Mouse (Mus musculus): ENCODE measurements around the gene Gipc3. TPM values are rescaled to one million over a fixed set of nuclear protein-coding genes. Genes with fewer than 3 reads are reported as not detected.

The Gipc3 gene
- polyA plus RNA-seq, 1 experiment = not detected

GRCm38 (mm10) chr10:81327959-81328358, 15.1 kb downstream of the Gipc3 start:
- Histone ChIP-seq H3K4me3 (replicated peaks; ENCODE audit: control insufficient read depth, low read depth, low read length) (no peak overlapping the region), H3K4me1 (ENCODE audit: control insufficient read depth, insufficient read depth, low read length) (peaks cover 6% of the 10 kb centered on the region; the same call in 1 of the 2 replicates), H3K27ac (ENCODE audit: control insufficient read depth, insufficient read depth, low read depth, low read length, poor library complexity) (peak overlapping the region; percentile 69; the same call in 1 of the 2 replicates)
- TF ChIP-seq CTCF (IDR thresholded peaks at IDR 0.05; ENCODE audit: control insufficient read depth, insufficient read depth, low read length) (no peak), POLR2A (IDR thresholded peaks at IDR 0.05; ENCODE audit: borderline replicate concordance, control insufficient read depth, low read depth, low read length) (no peak)
- 46% methylated on average over 2 of the region's 2 CpGs for WGBS

GRCm38 (mm10) chr10:81326858-81327257, 16.2 kb downstream of the Gipc3 start:
- WGBS = 19% methylated on average over 6 of the region's 6 CpGs
- H3K27ac ChIP-seq (ENCODE audit: control insufficient read depth, insufficient read depth, low read depth, low read length, poor library complexity) = no peak overlapping the region
- TF ChIP-seq CTCF (IDR thresholded peaks at IDR 0.05; ENCODE audit: control insufficient read depth, insufficient read depth, low read length) (no peak), POLR2A (IDR thresholded peaks at IDR 0.05; ENCODE audit: borderline replicate concordance, control insufficient read depth, low read depth, low read length) (no peak)
- peaks cover 6% of the 10 kb centered on the region; the same call in 1 of the 2 replicates for H3K4me1 ChIP-seq (ENCODE audit: control insufficient read depth, insufficient read depth, low read length)
- no peak overlapping the region for H3K4me3 ChIP-seq (replicated peaks; ENCODE audit: control insufficient read depth, low read depth, low read length)

DNA sequence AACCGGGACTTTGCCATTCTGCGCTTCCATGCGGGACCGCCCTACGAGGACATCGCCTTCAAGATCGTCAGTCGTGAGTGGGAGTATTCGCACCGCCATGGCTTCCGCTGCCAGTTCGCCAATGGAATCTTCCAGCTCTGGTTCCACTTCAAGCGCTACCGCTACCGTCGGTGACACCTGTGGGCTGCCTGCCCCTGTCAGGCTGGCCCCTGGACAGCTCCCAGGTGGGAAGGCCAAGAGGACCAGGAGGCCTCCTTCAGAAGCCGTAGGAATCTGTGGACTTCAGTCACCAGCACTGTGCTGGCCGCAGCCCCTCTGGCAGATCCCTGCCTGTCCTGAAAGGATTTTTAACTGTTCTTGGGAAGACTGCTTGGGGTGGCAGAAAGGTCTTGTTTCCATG, 17.3 kb downstream of the Gipc3 start:
- H3K4me1 ChIP-seq (ENCODE audit: control insufficient read depth, insufficient read depth, low read length) = peaks cover 7% of the 10 kb centered on the region; the same call in 1 of the 2 replicates
- H3K4me3 ChIP-seq (replicated peaks; ENCODE audit: control insufficient read depth, low read depth, low read length) = no peak overlapping the region
- TF ChIP-seq CTCF (IDR thresholded peaks at IDR 0.05; ENCODE audit: control insufficient read depth, insufficient read depth, low read length) = no peak
- no peak for TF ChIP-seq POLR2A (IDR thresholded peaks at IDR 0.05; ENCODE audit: borderline replicate concordance, control insufficient read depth, low read depth, low read length)
- H3K27ac ChIP-seq (ENCODE audit: control insufficient read depth, insufficient read depth, low read depth, low read length, poor library complexity) = no peak overlapping the region
- WGBS = 95% methylated on average over 18 of the region's 18 CpGs

GRCm38 (mm10) chr10:81325176-81325575, 17.9 kb downstream of the Gipc3 start:
- Histone ChIP-seq H3K4me3 (replicated peaks; ENCODE audit: control insufficient read depth, low read depth, low read length) (no peak overlapping the region), H3K4me1 (ENCODE audit: control insufficient read depth, insufficient read depth, low read length) (peaks cover 7% of the 10 kb centered on the region; the same call in 1 of the 2 replicates), H3K27ac (ENCODE audit: control insufficient read depth, insufficient read depth, low read depth, low read length, poor library complexity) (no peak overlapping the region)
- WGBS = 96% methylated on average over 21 of the region's 21 CpGs
- TF ChIP-seq POLR2A (IDR thresholded peaks at IDR 0.05; ENCODE audit: borderline replicate concordance, control insufficient read depth, low read depth, low read length) (no peak), CTCF (IDR thresholded peaks at IDR 0.05; ENCODE audit: control insufficient read depth, insufficient read depth, low read length) (no peak)

- TF ChIP-seq POLR2A (IDR thresholded peaks at IDR 0.05; ENCODE audit: borderline replicate concordance, control insufficient read depth, low read depth, low read length) (no peak), CTCF (IDR thresholded peaks at IDR 0.05; ENCODE audit: control insufficient read depth, insufficient read depth, low read length) (no peak)
- H3K4me3 ChIP-seq (replicated peaks; ENCODE audit: control insufficient read depth, low read depth, low read length) = no peak overlapping the region
- WGBS = 94% methylated on average over 18 of the region's 18 CpGs
- no peak overlapping the region for H3K27ac ChIP-seq (ENCODE audit: control insufficient read depth, insufficient read depth, low read depth, low read length, poor library complexity)
- H3K4me1 ChIP-seq (ENCODE audit: control insufficient read depth, insufficient read depth, low read length) = peaks cover 2% of the 10 kb centered on the region; the same call in 1 of the 2 replicates
Observed at GRCm38 (mm10) chr10:81323791-81324530, 19.1 kb downstream of the Gipc3 start.

DNA sequence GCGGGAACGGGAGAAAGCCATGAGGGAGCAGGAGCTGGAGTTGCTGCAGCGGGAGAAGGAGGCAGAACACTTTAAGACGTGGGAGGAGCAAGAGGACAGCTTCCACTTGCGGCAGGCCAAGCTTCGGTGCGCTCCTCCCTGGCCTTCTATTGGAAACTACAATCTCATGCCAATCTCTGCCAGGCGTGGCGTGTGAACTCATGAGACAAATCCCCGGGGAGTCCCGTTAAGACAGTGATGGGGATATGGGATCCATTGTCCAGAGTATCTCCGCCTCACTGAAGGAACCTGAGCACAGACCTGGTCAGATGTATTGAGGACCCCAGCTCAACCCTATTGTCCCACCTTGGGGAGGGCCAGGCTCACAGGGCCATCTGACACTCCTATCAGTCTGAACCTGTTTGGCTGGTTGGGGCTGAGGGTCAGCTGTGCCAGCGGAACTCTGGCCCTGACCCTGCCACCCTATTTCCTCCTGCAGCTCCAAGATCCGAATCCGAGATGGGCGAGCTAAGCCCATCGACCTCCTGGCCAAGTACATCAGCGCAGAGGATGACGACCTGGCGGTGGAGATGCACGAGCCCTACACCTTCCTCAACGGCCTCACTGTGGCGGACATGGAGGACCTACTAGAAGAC, 19.8 kb downstream of the Gipc3 start:
- 92% methylated on average over 23 of the region's 23 CpGs for WGBS
- no peak overlapping the region for H3K27ac ChIP-seq (ENCODE audit: control insufficient read depth, insufficient read depth, low read depth, low read length, poor library complexity)
- H3K4me1 ChIP-seq (ENCODE audit: control insufficient read depth, insufficient read depth, low read length) = peaks cover 1% of the 10 kb centered on the region; the same call in 1 of the 2 replicates
- no peak overlapping the region for H3K4me3 ChIP-seq (replicated peaks; ENCODE audit: control insufficient read depth, low read depth, low read length)
- TF ChIP-seq CTCF (IDR thresholded peaks at IDR 0.05; ENCODE audit: control insufficient read depth, insufficient read depth, low read length) = no peak
- TF ChIP-seq POLR2A (IDR thresholded peaks at IDR 0.05; ENCODE audit: borderline replicate concordance, control insufficient read depth, low read depth, low read length) = no peak

DNA sequence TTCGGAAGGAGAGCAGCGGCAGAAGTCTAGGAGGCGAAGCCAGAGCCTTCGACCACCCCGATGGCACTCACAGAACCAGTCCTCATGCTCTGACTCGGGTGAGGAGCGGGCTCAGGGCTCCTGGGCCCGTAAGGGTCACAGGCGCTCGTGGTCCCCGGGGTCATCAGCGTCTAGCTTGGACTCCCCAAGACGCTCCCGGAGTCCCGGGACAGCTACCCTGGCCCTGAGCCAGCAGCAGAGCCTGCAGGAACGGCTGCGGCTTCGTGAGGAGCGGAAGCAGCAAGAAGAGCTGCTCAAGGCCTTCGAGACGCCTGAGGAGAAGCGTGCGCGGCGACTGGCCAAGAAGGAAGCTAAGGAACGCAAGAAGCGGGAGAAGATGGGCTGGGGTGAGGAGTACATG, 20.6 kb downstream of the Gipc3 start:
- H3K27ac ChIP-seq (ENCODE audit: control insufficient read depth, insufficient read depth, low read depth, low read length, poor library complexity) = no peak overlapping the region
- WGBS = 93% methylated on average over 27 of the region's 27 CpGs
- peak overlapping the region; percentile 26 for H3K4me3 ChIP-seq (replicated peaks; ENCODE audit: control insufficient read depth, low read depth, low read length)
- TF ChIP-seq POLR2A (IDR thresholded peaks at IDR 0.05; ENCODE audit: borderline replicate concordance, control insufficient read depth, low read depth, low read length) (no peak), CTCF (IDR thresholded peaks at IDR 0.05; ENCODE audit: control insufficient read depth, insufficient read depth, low read length) (no peak)
- H3K4me1 ChIP-seq (ENCODE audit: control insufficient read depth, insufficient read depth, low read length) = peaks cover 1% of the 10 kb centered on the region; the same call in 1 of the 2 replicates

DNA sequence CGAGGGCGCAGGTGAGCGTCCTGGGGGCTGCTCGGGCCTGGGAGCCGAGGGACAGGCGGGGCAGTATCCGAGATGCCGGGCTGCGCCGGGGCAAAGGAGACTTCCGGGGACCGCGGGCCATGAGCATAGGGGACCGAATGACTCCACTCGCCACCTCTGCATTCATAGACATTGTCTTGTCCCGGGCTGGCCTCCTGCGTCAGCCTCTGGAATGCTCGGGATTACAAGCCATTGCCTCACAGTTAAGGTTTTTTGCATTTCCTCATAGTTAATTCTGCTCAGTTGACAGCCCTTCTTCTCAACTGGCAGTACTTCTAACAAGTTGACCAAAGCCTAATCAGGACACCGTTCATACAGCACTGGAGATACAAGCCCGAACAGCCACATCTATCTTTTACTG, 21.6 kb downstream of the Gipc3 start:
- Histone ChIP-seq H3K27ac (ENCODE audit: control insufficient read depth, insufficient read depth, low read depth, low read length, poor library complexity) (peak overlapping the region; percentile 95), H3K4me1 (ENCODE audit: control insufficient read depth, insufficient read depth, low read length) (peaks cover 1% of the 10 kb centered on the region; the same call in 1 of the 2 replicates), H3K4me3 (replicated peaks; ENCODE audit: control insufficient read depth, low read depth, low read length) (peak overlapping the region; percentile 82)
- 2% methylated on average over 20 of the region's 20 CpGs for WGBS
- no peak for TF ChIP-seq CTCF (IDR thresholded peaks at IDR 0.05; ENCODE audit: control insufficient read depth, insufficient read depth, low read length)
- TF ChIP-seq POLR2A (IDR thresholded peaks at IDR 0.05; ENCODE audit: borderline replicate concordance, control insufficient read depth, low read depth, low read length) = no peak
